Mouse (Mus musculus) forebrain, postnatal 0 days (tissue): Measurements from ENCODE around the gene Dusp7. TPM values are rescaled to one million over a fixed set of nuclear protein-coding genes. Genes with fewer than 3 reads are reported as not detected.

Experiments
- ATAC-seq: fragments of 200-750 bp; cut with Nextera tagmentation; 2 replicates; pipeline ENCODE4 v1.8.0; 2017; ENCODE audit warnings: mild to moderate bottlenecking, moderate library complexity
- DNase-seq: peaks from one replicate; pipeline ENCODE4 v3.0.0-alpha.2; 2015
- H3K27ac ChIP-seq: fragments of 300-500 bp; sonication (generic); 2 replicates; pipeline ENCODE4 v1.5.1; 2014; ENCODE audit warnings: low read depth, mild to moderate bottlenecking, antibody characterized with exemption, low read length, moderate library complexity, mixed read lengths
- H3K27me3 ChIP-seq: fragments of 300-500 bp; sonication (generic); 2 replicates; pipeline ENCODE4 v1.6.1; 2014; ENCODE audit warnings: mild to moderate bottlenecking, low read length, mixed read lengths; ENCODE audit not compliant: insufficient read depth
- H3K36me3 ChIP-seq: fragments of 300-500 bp; sonication (generic); 2 replicates; pipeline ENCODE4 v1.6.1; 2014; ENCODE audit warnings: mild to moderate bottlenecking, moderate library complexity; ENCODE audit not compliant: insufficient read depth
- H3K4me1 ChIP-seq: fragments of 300-500 bp; sonication (generic); 2 replicates; pipeline ENCODE4 v1.6.1; 2014; ENCODE audit warnings: antibody characterized with exemption; ENCODE audit not compliant: insufficient read depth
- H3K4me2 ChIP-seq: fragments of 300-500 bp; sonication (generic); 2 replicates; pipeline ENCODE4 v1.6.1; 2014; ENCODE audit warnings: low read depth, mild to moderate bottlenecking, moderate library complexity
- H3K4me3 ChIP-seq: fragments of 300-500 bp; sonication (generic); 2 replicates; pipeline ENCODE4 v1.5.1; 2014; ENCODE audit warnings: low read depth, low read length, mixed read lengths
- H3K9ac ChIP-seq: fragments of 300-500 bp; sonication (generic); 2 replicates; pipeline ENCODE4 v1.6.1; 2014; ENCODE audit warnings: mild to moderate bottlenecking
- H3K9me3 ChIP-seq: fragments of 300-500 bp; sonication (generic); 2 replicates; pipeline ENCODE4 v1.6.1; 2016; ENCODE audit warnings: low read length
- CTCF ChIP-seq: sonication (generic); IDR thresholded peaks from 2 replicates; pipeline ENCODE4 v1.5.1; 2016; ENCODE audit warnings: antibody characterized with exemption, control low read depth, low read depth
- WGBS: fragments of 180-500 bp; shearing (Covaris S2); extraction: QIAGEN DNeasy Blood & Tissue Kit; methylation state at CpG from one replicate; pipeline ENCODE4 v1.1.7; 2014; 5-methylcytosine and 5-hydroxymethylcytosine counted together
- polyA plus RNA-seq: library from polyadenylated mRNA; unstranded; fragments of >200 nt; fragmentation: Nextera tagmentation; extraction: Ambion mirVana; gene quantifications from 2 replicates; pipeline ENCODE4 v1.2.1, GENCODE M21; 2015
- total RNA-seq: library from RNA; depleted of rRNA; stranded (reverse); fragments of >200 nt; gene quantifications from 2 replicates; pipeline ENCODE4 v1.2.3, GENCODE M21; 2014

The Dusp7 gene
- total and polyA plus RNA-seq, 2 experiments from 2014 or later = 16.7 to 43.5 TPM

DNA sequence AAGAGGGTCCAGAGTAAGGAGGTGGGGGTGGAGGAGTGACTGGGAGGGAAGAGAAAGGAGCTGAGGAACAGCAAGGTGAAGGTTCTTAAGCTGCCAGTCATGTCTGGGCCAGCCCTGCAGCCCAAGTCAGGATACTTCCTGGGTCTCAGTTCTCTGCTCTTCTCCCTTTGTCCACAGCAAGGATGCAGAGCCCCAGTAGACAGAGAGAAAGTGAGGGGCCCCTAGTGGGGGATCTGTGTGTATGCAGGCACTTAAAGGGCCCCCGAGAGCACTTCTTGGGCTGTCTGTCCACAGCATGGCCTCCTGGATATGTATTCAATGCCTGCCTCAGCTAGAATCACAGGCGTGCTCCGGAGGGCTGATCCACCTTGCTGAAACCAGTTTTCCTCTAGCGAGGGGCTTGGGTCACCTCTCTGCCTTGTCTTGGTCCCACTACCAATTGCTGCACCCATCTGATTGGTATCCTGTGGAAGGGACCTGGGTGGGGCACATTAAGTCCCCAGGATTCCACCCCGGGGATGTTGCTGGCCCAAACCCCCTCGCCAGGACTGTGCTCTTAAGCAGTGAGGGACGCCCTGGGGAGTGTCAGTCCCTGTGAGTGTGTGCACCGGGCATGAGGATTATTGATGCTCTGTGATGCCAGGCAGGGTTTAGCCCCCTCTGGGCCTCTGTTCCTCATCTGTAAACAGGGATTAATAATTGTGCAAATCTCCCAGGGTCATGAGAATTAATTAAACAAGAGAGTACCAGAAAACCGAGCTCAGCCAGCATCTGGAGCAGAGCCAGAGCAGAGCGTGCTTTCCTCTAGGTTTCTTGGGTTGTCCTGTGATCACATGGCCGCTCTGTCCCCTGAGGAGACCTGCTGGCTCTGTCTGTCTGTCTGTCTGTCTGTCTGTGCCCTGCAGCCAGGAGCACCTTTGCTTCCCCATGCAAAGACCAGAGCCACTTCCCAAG, 26.5 kb downstream of the Dusp7 start:
- DNase-seq = no peak
- Histone ChIP-seq H3K36me3 (no peaks in the 10 kb centered on the region), H3K9me3 (no peaks in the 10 kb centered on the region), H3K27me3 (no peaks in the 10 kb centered on the region), H3K27ac (no peak overlapping the region), H3K9ac (no peak overlapping the region), H3K4me2 (no peak overlapping the region), H3K4me1 (no peaks in the 10 kb centered on the region), H3K4me3 (no peak overlapping the region)
- peak; percentile 47; the same call in 1 of the 2 replicates for ATAC-seq
- 26% methylated on average over 11 of the region's 11 CpGs for WGBS
- peak; percentile 49; the same call in 1 of the 2 replicates for TF ChIP-seq CTCF

- Histone ChIP-seq H3K4me1 (no peaks in the 10 kb centered on the region), H3K4me2 (no peak overlapping the region), H3K9ac (no peak overlapping the region), H3K27ac (no peak overlapping the region), H3K36me3 (no peaks in the 10 kb centered on the region), H3K9me3 (no peaks in the 10 kb centered on the region), H3K4me3 (no peak overlapping the region), H3K27me3 (no peaks in the 10 kb centered on the region)
- WGBS = 85% methylated on average over 4 of the region's 4 CpGs
- no peak for TF ChIP-seq CTCF
- no peak for DNase-seq
- no peak for ATAC-seq
Observed at GRCm38 (mm10) chr9:106397733-106398132, 29.3 kb downstream of the Dusp7 start.

- no peaks in the 10 kb centered on the region for H3K9me3 ChIP-seq
- no peak overlapping the region for H3K9ac ChIP-seq
- no peaks in the 10 kb centered on the region for H3K36me3 ChIP-seq
- H3K4me1 ChIP-seq = no peaks in the 10 kb centered on the region
- no peak overlapping the region for H3K4me2 ChIP-seq
- DNase-seq (no peak), ATAC-seq (no peak)
- no peaks in the 10 kb centered on the region for H3K27me3 ChIP-seq
- whole genome bisulfite sequencing = 77% methylated on average over 9 of the region's 9 CpGs
- H3K27ac ChIP-seq = no peak overlapping the region
- TF ChIP-seq CTCF = no peak
- H3K4me3 ChIP-seq = no peak overlapping the region
Observed at GRCm38 (mm10) chr9:106398667-106399311, 30.4 kb downstream of the Dusp7 start.

DNA sequence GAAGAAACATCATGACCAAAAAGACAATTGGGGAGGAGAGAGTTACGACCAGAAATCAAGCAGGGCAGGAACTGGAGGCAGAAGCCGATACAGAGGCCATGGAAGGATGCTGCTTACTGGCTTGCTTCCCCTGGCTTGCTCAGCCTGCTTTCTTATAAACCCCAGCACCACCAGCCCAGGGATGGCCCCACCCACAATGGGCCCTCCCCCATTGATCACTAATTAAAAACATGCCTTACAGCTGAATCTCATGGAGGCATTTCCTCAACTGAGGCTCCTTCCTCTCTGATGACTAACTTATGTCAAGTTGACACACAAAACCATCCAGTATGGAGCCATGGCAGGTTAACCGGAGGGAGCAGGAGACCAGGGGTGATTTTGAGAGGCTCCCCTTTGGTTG, 31.4 kb downstream of the Dusp7 start:
- H3K9ac ChIP-seq = no peak overlapping the region
- DNase-seq (no peak), ATAC-seq (no peak)
- no peak overlapping the region for H3K27ac ChIP-seq
- WGBS = 95% methylated on average over 3 of the region's 3 CpGs
- no peak overlapping the region for H3K4me3 ChIP-seq
- no peaks in the 10 kb centered on the region for H3K36me3 ChIP-seq
- no peak overlapping the region for H3K4me2 ChIP-seq
- no peaks in the 10 kb centered on the region for H3K9me3 ChIP-seq
- no peak for TF ChIP-seq CTCF
- no peaks in the 10 kb centered on the region for H3K27me3 ChIP-seq
- no peaks in the 10 kb centered on the region for H3K4me1 ChIP-seq

DNA sequence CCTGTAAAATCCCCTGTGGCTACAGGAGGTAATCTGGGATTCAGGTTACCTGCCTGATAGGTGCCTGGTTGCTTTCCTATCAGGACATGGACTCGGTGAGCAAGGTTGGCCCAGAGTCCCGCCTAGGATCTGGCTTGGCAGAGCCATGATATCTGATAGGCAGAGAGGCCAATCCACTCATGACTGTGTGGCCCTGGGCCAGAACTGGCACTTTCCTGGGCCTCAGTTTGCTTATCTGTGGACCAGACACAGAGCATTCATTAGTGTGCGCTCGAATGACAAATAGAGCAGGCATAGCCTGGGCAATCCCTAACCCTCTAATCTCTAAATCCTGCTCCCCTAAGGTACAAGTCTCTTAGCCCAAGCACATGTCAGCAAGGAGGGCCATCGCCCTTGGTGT, 33.7 kb downstream of the Dusp7 start:
- DNase-seq (no peak), ATAC-seq (no peak)
- Histone ChIP-seq H3K9me3 (no peaks in the 10 kb centered on the region), H3K36me3 (no peaks in the 10 kb centered on the region), H3K9ac (no peak overlapping the region), H3K27me3 (no peaks in the 10 kb centered on the region), H3K4me3 (no peak overlapping the region), H3K27ac (no peak overlapping the region), H3K4me1 (no peaks in the 10 kb centered on the region), H3K4me2 (no peak overlapping the region)
- WGBS = 85% methylated on average over 5 of the region's 5 CpGs
- no peak for TF ChIP-seq CTCF

GRCm38 (mm10) chr9:106402607-106403375, 34.4 kb downstream of the Dusp7 start:
- Histone ChIP-seq H3K27ac (no peak overlapping the region), H3K4me2 (no peak overlapping the region), H3K4me3 (no peak overlapping the region), H3K27me3 (no peaks in the 10 kb centered on the region), H3K9me3 (no peaks in the 10 kb centered on the region), H3K4me1 (no peaks in the 10 kb centered on the region), H3K9ac (no peak overlapping the region), H3K36me3 (no peaks in the 10 kb centered on the region)
- DNase-seq = no peak
- 76% methylated on average over 16 of the region's 16 CpGs for WGBS
- TF ChIP-seq CTCF = no peak
- no peak for ATAC-seq
